Mouse (Mus musculus) brown adipose tissue, adult 24 weeks (tissue): ENCODE data around the gene B430305J03Rik. TPM values are rescaled to one million over a fixed set of nuclear protein-coding genes. Genes with fewer than 3 reads are reported as not detected.

Source experiments
- H3K27ac ChIP-seq: fragments of 200-500 bp; replicated peaks from 2 replicates; pipeline ENCODE4 v1.5.1; 2012; ENCODE audit warnings: low read depth, mild to moderate bottlenecking, low read length
- H3K4me1 ChIP-seq: fragments of 200-500 bp; 2 replicates; pipeline ENCODE4 v1.6.1; 2012; ENCODE audit warnings: low read length, mixed read lengths; ENCODE audit not compliant: control insufficient read depth, insufficient read depth, insufficient read length
- H3K4me3 ChIP-seq: fragments of 200-500 bp; 2 replicates; pipeline ENCODE4 v1.5.1; 2012; ENCODE audit warnings: low read depth, mild to moderate bottlenecking, low read length, moderate library complexity; ENCODE audit not compliant: insufficient read depth
- polyA plus RNA-seq: library from polyadenylated mRNA; stranded (reverse); fragments of >200 nt; gene quantifications from 2 replicates; pipeline ENCODE4 v1.2.4, GENCODE M21; 2012; ENCODE audit not compliant: missing spikeins, insufficient read depth, insufficient read length

The B430305J03Rik gene
- not detected in 2 replicates for polyA plus RNA-seq

- Histone ChIP-seq H3K27ac (peak within 1 kb of the TSS; percentile 55), H3K4me1 (no peaks in the 10 kb centered on the region; the same call in 1 of the 2 replicates), H3K4me3 (peak within 1 kb of the TSS; percentile 89)
Measured at GRCm38 (mm10) chr3:61365779-61366373, at the start of gene B430305J03Rik. Gene B430305J03Rik, minus strand, starts transcription at chr3:61365951.

GRCm38 (mm10) chr3:61409683-61410082, 43.9 kb upstream of the B430305J03Rik start:
- Histone ChIP-seq H3K27ac (peak overlapping the region; percentile 77), H3K4me1 (no peaks in the 10 kb centered on the region), H3K4me3 (no peak overlapping the region)

GRCm38 (mm10) chr3:61406921-61407320, 41.2 kb upstream of the B430305J03Rik start:
- Histone ChIP-seq H3K4me1 (no peaks in the 10 kb centered on the region), H3K27ac (no peak overlapping the region), H3K4me3 (no peak overlapping the region)

- no peaks in the 10 kb centered on the region for H3K4me1 ChIP-seq
- H3K4me3 ChIP-seq = no peak overlapping the region
- no peak overlapping the region for H3K27ac ChIP-seq
Measured at GRCm38 (mm10) chr3:61400823-61401387, 35.2 kb upstream of the B430305J03Rik start.

- H3K27ac ChIP-seq = peak overlapping the region; percentile 62
- H3K4me1 ChIP-seq = no peaks in the 10 kb centered on the region
- H3K4me3 ChIP-seq = no peak overlapping the region
Measured at GRCm38 (mm10) chr3:61396728-61397127, 31.0 kb upstream of the B430305J03Rik start.

GRCm38 (mm10) chr3:61395382-61395781, 29.6 kb upstream of the B430305J03Rik start:
- H3K4me1 ChIP-seq = no peaks in the 10 kb centered on the region
- no peak overlapping the region for H3K27ac ChIP-seq
- no peak overlapping the region for H3K4me3 ChIP-seq

- Histone ChIP-seq H3K4me3 (no peak overlapping the region), H3K4me1 (no peaks in the 10 kb centered on the region), H3K27ac (no peak overlapping the region)
Measured at GRCm38 (mm10) chr3:61393520-61393919, 27.8 kb upstream of the B430305J03Rik start.

- H3K27ac ChIP-seq = no peak overlapping the region
- H3K4me1 ChIP-seq = no peaks in the 10 kb centered on the region
- H3K4me3 ChIP-seq = no peak overlapping the region
Measured at GRCm38 (mm10) chr3:61392881-61393280, 27.1 kb upstream of the B430305J03Rik start.

- Histone ChIP-seq H3K4me1 (no peaks in the 10 kb centered on the region), H3K27ac (no peak overlapping the region), H3K4me3 (no peak overlapping the region)
Measured at GRCm38 (mm10) chr3:61391564-61391963, 25.8 kb upstream of the B430305J03Rik start.

- H3K27ac ChIP-seq = no peak overlapping the region
- H3K4me3 ChIP-seq = no peak overlapping the region
- no peaks in the 10 kb centered on the region for H3K4me1 ChIP-seq
Measured at GRCm38 (mm10) chr3:61386368-61386767, 20.6 kb upstream of the B430305J03Rik start.

GRCm38 (mm10) chr3:61376001-61376400, 10.2 kb upstream of the B430305J03Rik start:
- H3K4me1 ChIP-seq = no peaks in the 10 kb centered on the region
- H3K4me3 ChIP-seq = no peak overlapping the region
- no peak overlapping the region for H3K27ac ChIP-seq

- no peak overlapping the region for H3K4me3 ChIP-seq
- no peak overlapping the region for H3K27ac ChIP-seq
- no peaks in the 10 kb centered on the region; the same call in 1 of the 2 replicates for H3K4me1 ChIP-seq
Measured at GRCm38 (mm10) chr3:61368446-61368845, 2.7 kb upstream of the B430305J03Rik start.

- Histone ChIP-seq H3K27ac (peak overlapping the region; percentile 55), H3K4me1 (no peaks in the 10 kb centered on the region; the same call in 1 of the 2 replicates), H3K4me3 (peak overlapping the region; percentile 89)
Measured at GRCm38 (mm10) chr3:61364978-61365778, 573 bp downstream of the B430305J03Rik start.

- Histone ChIP-seq H3K4me3 (peak overlapping the region; percentile 89), H3K4me1 (no peaks in the 10 kb centered on the region; the same call in 1 of the 2 replicates), H3K27ac (peak overlapping the region; percentile 28)
Measured at GRCm38 (mm10) chr3:61364661-61364977, 1.1 kb downstream of the B430305J03Rik start.

- Histone ChIP-seq H3K27ac (peak overlapping the region; percentile 28; the same call in 1 of the 2 replicates), H3K4me1 (no peaks in the 10 kb centered on the region; the same call in 1 of the 2 replicates), H3K4me3 (peak overlapping the region; percentile 89)
Measured at GRCm38 (mm10) chr3:61363989-61364660, 1.6 kb downstream of the B430305J03Rik start.
